Mouse (Mus musculus): ENCODE measurements around the gene Clmn.

DNA sequence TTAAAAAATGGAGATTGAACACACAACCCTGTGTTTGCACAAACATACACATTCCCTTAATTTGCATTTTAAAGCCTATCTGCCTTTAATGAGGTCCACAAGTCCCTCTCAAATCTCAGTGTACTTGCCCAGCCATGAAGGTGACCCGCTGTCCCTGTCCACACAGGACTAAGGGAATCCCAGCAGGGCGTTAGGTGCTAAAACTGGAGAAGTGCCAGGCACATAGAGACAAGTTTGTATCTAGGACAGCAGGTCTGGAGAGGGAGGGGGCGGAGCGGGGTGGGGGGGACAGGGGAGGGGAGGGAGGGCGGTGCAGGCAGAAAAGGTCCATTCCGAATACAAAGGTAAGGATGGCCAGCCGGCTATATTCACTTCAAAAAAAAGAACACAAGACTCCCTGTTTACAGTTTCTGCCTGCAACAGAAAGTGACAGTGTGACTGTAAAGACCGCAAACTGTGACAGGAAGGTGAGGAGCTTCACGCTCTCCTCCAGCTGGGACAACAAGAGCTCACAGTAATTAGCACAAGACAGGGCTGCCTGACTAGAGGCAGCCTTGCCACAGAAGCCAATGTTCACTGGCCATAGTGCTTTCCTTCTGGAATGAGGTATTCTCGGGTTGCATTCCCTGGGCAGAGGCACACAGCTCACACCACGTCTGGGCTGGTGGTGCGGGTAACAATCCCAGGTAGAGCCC, 47.6 kb downstream of the Clmn start:
- no peak for TF ChIP-seq CTCF (conservative IDR thresholded peaks at IDR 0.05; ENCODE audit: insufficient read depth, insufficient read length, low read depth, low read length)
- TF ChIP-seq POLR2A (IDR thresholded peaks at IDR 0.05; ENCODE audit: low read depth, low read length) = no peak

Measured in kidney, adult 2 months (tissue).